Mouse (Mus musculus) cerebellum, adult 9-11 months (tissue): ENCODE results near the gene Nsdhl.

Experiments
- DNase-seq: peaks from one replicate; pipeline ENCODE4 v3.0.0; 2022

Nsdhl gene

DNA sequence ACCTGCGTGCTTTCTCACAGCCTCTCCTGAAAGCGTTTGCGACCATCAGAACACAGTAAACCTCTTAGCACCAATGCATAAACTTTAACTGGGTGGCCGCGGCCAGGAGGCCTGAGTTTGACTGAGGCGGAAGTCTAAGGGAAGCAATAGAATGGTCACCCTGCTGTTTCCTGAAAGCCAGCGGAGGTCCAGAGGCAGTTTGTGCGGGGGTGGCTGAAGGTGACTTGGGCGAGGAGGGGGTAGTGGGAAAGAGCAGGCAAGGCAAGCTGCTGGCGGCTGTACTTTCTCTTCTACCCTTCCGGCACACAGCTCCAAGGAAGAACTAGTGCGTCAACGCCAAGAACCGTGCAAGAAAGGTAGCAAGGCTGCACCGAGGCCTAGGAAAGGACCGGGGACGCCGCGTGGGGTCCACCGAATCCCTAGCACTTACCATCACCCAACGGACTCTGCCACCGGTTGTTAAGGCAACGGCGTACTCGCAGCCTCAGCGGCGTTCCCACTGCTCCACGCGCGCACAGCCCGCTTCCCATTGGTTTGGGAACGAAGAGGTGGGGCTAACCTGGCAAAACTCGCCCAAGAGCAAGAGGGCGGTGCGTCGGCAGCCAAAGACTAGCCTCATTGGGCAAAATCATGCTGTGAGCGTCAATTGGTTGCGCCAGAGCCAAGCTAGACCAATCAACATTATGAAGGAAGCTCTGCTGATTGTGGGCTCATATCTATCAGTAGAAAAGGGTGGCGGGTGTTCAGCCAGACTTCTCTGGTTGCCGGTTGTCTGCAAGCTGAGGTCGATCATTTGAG lies at the start of gene Nsdhl, which contains the start of gene Cetn2:
Gene Nsdhl, plus strand, starts transcription at position 674 of the 798 bp plus-strand sequence.
Gene Cetn2, minus strand, starts transcription at position 528 of the 798 bp plus-strand sequence.
- peak; percentile 90 for DNase-seq

DNA sequence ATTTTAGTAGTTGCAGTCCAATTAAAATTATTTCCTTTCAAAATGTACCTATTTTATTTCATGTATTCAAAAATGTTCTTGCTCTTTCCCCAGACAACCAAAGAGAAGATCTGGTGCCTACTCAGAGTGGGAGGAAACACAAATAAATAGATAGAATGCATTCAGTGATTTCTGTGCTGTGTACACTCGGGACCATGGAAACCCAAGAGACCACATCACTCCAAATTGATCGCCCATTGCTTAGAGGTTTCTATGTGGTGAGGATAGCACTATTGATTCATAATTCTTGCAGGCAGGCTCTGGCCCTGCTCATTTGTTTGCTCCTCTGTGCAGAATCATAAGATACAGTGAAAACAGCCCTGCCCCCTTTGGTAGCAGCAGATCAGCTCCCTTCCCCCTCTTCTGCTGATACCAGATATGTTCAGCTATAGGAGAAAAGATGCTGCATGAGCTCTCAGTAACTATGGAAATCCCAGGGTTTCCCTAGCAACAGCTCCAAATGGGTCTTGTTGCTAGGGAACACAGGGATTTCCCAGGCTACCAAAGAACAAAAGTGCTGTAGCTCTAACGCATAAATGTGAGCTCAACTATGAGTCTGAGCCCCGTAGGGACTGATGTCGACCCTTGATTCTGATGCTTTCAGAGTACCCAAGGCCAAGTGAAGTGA lies 22.8 kb upstream of the Nsdhl start:
- no peak for DNase-seq

DNA sequence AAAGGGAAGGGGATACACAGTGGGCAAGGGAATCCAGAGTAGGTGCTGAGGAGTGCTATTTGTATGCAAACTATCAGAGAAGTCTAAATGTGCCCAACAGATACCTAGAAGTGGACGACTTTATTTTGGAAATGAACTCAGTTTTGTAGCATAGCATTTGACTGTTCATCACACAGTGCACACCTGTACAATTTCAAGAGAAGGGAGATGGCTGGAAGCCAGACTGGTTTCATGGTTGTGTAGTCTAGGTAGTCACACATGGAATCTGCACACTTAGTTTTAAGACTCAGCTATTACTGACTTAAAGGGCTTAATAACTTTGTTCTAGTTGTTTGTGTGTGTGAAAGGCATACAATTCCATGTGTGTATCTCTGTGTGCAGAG lies 22.3 kb upstream of the Nsdhl start:
- DNase-seq = no peak

DNA sequence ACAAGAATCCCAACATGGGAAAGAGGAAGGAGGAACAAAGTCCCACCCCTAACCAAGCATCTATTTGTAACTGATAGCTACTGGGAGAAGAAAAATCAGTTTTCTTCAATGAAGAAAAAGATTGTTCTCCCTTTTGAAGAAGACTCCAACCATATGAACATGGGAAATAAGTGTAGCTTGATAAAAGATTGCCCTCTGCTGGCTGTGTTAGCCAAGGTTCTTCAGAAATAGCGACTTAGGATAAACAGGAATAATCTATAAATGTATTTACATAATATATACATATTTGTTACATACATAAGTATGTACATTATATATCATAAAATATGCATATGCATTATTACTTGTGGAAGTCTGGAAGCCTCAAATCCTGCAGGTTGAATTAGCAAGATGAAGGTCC lies 15.8 kb upstream of the Nsdhl start:
- DNase-seq = no peak

DNA sequence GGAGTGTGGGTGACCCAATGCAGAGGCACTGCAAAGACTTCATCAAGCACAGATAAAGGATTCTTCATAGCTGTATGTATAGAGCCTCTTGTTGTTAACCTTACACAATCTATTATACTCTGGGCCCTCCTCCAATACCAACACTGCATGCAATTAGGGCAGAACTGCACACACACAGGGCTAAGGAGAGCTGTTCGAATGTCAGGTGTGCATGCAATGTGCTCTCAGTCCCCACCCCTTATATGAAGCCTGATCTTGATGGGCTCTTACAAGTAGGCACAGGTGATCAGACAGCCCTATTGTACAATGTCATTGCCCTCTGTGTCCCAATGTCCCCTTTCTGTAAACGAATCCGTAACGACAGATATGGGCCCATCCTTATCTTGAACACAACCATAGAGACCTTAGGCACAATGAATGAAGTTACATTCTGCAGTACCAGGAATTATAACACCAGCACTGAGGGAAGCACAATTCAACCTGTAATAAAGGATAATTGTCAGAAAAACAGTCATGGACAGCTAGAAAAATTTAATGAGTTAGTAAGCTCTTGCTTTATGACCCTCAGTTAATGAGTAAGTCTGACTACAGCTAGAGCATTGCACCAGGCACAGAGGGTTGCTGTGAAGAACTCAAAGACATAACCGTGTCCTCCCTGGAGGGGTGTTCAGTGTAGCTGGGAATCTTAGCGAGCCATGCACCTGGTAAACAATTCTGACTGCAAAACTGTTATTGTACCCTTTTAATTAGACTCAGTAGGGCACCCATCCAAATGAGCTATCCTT lies 10.5 kb upstream of the Nsdhl start:
- no peak for DNase-seq

DNA sequence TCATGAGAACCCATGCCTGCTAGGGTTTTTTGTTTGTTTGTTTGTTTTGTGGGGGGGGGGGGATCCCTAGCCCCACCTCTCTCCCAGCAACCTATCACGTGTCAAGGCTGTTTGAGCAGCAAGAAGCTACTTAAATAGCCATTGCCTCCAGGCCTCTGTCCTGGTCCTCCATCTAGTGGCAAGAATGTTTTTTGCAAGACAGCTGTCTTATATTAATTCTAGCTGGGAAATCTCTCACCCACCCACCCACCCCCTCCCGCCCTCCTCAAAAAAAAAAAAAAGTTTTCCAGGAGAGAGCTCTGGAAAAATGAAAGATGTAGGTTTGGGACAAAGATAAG lies 10.0 kb upstream of the Nsdhl start:
- DNase-seq = no peak

DNA sequence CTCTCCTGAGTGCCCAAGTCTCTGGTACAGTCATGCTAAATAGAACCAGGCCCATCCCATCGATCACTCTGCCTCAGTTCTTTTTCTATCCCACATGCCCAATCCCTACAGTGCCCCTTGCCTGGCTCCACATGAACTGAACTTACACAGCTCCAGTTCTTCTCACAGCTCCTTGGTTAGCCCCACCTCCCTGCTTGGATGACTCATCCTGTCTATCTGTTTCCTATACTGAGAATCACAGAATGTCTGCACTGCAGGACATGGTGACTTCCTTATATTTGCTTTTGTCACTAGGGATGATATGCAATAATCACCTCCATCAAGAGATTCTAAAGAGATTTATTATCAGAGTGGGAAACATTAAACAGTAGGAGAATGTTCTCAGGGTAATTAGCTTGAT lies 6.7 kb upstream of the Nsdhl start:
- no peak for DNase-seq

DNA sequence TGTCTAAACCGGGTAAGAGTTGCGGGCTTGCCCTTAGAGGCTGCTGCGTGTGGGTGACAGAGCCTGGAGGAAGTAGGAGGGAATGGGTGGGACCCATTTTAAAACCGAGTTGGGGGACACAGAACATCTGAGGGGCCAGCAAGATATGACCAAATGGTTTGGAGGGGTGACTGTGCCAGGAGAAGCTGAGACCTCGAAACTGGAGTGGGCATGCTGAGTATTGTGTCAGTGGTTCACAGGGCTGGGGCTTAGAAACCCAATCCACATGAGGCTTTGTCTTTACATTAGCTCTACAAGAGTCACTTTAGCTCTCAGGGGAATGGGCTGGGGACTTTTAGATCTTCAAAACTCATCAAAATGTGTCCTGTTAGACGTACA lies 314 bp downstream of the Nsdhl start:
- no peak for DNase-seq

DNA sequence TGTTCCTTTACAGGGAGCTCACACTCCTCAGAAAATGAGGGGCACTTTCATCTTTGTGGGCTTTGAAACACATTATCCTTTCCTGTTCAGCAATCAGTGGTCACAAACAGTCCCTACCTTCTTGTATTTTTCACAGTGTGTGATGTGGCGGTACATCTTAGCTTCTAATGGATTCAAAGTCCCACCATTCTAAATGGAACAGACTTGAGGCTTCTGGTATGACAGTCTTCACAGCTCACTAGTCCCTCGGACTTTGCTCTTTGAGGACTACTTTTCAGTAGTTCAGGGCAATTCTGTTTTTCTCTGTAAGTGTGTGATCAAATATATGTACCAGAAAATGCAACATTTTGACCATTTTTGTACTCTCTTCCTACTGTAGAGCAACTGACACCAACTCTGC lies 3.0 kb downstream of the Nsdhl start:
- DNase-seq = no peak

DNA sequence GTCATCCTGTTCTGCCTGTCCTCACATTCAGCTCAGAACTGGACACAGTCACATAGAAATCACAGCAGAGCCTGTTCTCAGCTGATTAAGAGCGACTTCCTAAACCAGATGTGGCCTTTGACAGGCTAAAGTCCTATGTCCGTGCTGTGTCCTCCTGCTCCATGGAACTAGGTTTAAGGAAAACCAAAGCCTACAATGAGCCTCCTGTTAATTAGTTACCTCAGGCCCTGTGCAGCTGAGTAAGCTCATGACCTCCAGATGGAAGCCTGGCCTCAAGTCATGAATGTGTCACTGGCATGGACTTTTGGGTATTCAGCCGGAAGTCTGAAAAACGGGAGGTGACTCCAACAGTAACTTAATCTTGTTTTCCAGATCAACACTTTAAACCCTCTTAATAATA lies 35.1 kb downstream of the Nsdhl start:
- no peak for DNase-seq

DNA sequence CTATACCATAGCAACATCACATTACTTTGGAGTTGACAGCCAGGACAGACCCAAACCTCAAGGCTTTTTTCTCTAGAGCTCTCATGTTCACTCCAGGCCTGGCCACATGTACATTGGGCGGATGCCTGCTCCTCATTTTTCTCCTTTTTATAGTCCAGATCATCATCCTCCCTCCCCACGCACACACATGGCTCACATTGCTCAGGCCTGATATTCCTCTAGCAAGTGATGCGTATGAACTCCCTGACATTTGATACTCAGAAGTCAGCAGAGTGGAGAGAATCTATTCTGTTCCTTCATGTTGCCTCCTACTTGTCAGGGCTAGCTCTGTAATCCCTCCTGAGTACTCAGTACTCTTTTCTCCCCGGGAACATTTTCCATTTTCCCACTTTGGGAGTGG lies 38.1 kb downstream of the Nsdhl start:
- DNase-seq = no peak

DNA sequence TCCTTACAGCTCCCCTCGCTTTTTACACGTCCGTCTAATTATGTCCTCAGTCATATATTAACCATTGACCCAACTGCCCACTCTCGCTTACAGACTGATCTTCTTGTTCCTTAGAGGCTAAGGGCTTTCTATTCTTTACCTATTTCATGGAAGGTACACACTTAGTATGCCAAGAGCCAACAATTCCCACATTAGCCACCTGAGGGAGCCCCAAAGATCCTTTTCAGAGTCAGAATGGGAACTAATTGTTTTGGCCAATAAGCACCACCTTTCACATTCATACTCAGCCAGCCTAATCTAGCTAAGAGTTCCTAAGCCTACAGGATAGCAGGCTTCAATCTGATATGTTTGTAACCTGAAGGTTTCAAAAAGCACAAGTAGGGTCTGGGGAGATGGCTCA lies 42.1 kb downstream of the Nsdhl start:
- DNase-seq = no peak

DNA sequence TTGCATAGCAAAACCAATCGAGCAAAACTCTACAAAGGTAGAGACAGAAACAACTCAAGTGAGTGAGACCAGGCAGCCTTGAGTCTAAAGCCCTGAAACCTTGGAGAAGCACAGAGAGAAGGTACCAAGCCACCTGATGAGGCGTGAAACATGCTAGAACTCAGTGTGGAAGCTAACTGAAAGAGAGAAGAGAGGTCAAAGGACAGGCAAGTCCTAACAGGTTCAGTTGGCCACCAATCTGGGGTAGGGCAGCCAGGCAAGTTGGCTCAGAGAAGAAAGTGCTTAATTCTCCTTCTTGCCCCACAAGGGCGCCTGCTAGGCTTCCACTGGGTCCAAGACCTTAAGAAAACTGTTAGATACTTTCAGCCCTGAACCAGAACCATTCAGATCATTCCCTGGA lies 43.2 kb downstream of the Nsdhl start:
- no peak for DNase-seq

DNA sequence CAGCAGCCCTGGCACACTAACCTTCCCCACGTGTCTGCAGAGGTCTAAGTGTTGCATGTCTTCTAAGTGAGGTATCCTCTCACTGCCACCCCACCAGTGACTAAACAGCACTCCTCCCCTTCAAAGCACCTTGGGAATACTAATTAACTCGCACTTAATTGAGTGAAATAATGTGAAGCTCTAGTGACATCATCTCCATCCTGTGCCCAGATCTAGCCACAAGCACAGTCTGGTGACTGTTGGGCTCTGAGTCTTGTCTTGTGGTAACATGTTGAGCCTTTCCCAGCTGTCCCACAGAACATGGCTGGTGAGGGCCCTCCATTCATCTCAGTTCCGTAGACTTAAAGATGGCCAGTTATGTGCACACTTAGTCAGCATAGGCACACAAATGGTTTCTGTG lies 44.4 kb downstream of the Nsdhl start:
- no peak for DNase-seq

DNA sequence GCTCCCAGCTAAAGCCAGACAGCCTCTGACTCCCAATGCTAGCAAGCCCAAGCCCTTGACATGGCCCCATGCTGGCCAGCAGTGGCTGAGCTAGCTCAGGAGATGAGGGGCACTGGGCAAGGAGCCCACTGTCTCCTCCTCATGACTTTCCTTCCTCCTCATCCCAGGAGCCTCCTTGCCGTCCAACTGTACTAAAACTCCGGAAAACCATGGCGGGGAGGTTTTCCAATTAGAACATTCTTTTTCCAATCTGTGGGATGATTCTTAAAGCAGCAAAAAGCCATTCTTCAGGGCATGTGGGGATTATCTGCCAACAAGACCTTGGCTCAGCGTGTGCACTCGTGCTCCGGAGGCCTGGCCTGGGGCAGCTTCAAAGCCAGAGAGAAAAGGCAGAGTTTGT lies 64.5 kb downstream of the Nsdhl start:
- no peak for DNase-seq

DNA sequence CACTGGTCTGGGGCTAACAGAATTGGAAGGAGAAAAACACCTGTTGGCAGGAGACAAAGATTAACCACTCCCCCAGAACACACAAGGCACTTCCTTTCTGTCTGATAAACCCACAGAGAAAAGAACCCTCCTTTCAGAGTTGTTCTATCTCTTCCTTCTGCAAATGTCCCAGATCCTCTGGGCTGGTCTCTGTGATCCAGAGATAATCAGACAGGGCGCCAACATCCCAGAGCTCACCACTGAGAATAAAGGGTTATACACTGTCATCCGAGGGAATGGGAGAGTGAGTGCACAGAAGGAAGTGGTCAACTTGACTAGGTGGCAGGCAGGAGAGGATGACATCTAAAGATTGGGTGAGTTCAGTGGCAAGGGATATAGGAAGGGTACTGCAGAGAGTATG lies 67.2 kb downstream of the Nsdhl start:
- DNase-seq = no peak

DNA sequence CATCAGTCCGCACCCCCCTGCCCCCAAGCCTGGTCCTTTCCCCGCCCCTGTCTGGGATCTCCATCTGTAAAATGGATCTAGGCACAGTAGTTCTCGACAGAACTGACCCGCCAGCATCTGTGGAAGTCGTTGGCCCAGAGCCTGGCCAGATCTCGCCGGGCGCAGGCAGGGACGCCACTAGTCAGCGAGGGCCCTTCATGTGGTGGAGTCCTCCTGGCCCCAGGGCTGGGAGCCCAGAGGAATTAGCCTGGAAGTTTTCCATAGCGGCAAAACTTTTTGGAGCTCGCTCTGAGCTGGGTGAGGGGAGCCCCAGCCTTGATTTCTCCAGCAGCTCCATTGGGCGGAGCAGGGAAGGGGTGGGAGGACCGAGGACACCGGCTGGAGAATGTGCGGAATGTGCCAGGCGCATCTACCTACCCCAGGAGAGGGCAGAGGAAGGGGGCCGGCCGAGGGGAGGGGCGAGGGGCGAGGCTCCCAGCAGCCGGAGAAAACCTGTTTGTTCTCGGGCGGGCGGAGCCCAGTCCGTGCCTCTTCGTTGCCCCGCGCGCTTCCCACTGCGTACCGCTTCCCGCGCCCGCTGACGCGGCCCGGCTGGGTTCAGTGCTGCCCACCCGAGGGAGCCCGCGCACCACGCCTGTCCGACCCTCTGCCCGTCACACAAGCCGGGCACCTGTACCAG lies 68.6 kb downstream of the Nsdhl start, which contains the start of gene Zfp185:
Gene Zfp185, plus strand, starts transcription at position 499 of the 679 bp plus-strand sequence.
- DNase-seq = no peak

DNA sequence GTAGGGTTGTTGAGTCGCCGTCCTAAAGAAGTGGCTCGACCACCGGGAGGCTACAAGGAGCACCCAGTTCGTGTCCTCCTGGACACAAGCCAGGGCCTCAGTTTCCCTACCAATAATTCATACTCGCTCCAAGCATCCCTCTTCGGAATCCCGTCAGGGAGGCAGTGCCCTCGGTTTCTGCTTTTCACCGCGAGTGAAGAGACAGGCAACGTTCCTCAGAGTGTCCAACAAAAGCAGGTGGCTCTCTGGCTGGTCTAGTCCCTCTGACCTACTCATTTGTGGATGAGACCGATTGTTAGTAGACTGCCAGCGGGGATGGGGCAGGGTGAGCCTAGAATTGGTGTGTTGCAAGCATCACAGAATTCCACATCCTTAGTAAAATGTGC lies 69.2 kb downstream of the Nsdhl start:
- DNase-seq = no peak

DNA sequence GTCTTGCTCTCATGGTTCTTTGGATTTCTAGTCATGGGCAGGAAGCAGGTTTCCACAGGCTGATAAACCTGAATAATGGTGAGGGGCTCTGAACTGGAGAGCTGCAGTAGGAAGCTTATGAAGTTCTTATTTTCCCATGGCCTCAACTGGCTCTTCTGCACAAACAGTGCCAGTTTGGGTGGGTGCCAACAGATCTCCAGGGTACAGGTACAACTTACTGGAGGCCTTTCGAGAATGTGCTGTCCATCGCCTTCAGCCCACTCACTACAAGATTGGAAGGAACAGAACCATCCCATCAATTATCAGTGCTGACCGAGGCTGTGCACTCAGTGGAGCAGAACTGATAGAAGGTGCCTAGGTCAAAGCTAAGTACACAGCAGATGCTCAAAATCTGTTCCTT lies 70.1 kb downstream of the Nsdhl start:
- no peak for DNase-seq

DNA sequence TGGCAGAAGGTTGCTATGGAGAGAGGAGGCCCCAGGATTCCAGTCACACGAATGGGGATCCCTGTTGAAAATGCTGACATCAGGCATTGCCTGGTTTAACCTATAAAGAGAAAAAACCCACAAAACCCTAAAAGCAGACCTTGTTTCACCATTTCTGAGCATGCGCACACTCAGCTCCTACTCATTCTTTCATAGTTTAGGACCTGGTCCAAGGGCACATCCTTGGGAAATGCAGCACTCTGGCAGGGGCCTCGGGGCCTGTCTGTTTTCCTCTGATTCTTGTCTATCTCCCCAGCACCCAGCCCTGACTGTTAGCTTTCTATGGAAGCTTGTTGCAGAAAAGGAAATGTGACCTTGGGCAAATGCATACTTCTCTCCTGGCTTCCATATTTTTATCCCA lies 72.2 kb downstream of the Nsdhl start:
- no peak for DNase-seq

DNA sequence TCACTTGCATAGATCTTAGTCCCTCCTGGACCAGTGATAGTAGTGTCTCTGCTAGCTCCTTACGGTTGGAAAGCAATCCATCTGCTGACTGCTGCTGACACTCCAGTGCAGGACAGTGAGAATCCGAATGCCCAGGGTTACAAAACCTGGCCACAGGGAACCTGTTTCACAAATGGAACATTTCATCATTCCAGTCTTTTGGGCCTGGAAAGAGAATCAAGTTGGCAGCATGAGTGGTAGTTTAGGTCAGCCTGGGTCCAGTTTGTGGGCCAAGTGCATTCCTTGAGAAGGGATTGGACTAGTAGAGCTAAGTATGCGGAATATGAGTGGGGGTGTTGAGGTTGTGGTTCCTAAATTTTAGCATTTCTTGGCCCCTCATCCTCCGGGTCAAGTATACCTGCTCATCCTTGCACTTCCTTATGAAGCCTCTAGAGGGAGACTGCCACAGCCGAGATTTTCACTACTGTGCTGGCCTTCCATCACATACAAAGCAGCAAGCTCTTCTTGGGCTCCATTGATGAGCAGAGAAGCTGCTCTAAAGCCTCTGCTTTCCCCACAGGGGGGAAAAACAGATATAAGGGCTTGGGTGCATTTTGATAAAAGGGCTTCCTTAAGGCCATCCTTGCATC lies 74.0 kb downstream of the Nsdhl start:
- no peak for DNase-seq

DNA sequence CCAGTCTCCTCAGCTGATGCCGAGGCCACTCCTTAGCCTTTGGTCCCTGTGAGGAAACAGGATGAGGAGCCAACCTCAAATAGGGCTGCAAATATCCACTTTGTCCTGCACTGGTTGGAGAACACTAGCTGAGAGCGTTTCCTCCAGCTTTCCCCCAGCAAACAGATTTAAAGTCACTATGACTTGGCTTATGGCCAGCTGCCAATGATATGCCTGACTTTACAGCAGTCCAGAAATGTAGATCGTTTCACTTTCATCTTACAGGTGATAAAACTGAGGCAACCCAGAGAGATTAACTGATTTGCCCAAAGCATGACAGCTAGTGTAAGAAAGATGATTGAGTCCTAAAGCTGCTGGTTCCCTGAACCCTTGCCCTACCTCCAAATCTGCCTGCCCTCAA lies 77.2 kb downstream of the Nsdhl start:
- no peak for DNase-seq

DNA sequence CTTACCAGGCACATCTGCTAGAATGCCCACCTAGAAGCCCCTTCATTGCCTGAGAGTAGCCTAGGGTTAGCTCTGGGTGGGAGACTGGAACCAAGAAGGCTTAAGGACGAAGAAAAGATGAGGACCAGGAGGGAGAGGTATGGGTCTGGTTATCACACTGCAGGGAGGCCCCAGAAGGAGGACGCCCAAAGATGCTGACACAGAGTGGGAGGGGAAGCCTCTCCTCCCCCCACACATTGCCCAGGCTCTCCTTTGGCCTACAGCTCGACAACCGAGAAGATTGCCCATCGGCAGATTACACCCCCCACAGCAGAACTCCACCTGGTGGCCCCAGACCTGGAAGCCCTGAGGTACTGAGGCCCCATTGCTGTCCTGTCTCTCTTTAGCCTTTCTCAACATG lies 84.8 kb downstream of the Nsdhl start:
- no peak for DNase-seq
